Mouse (Mus musculus) c-Kit-positive CD71-positive TER-119-positive erythroid progenitor cells, embryonic 14.5 days (primary cell): ENCODE measurements around the gene Neil3.
"Not testable (repeated sequence)": the region's sequence is repeated elsewhere in the genome, so short reads cannot be mapped to it uniquely, and the experiment has no call there.

Experiments
- DNase-seq: peaks from one replicate; pipeline ENCODE4 v3.0.0-alpha.2; 2013; ENCODE audit warnings: low spot score

Gene Neil3

GRCm38 (mm10) chr8:53538049-53538448 is 100.8 kb downstream of the Neil3 start:
- not testable (repeated sequence) for DNase-seq
